Mouse (Mus musculus): ENCODE results near the gene Rabl2.
A peak's percentile ranks its signal among the peaks of the same experiment; 100 is the strongest.

Rabl2 gene

DNA sequence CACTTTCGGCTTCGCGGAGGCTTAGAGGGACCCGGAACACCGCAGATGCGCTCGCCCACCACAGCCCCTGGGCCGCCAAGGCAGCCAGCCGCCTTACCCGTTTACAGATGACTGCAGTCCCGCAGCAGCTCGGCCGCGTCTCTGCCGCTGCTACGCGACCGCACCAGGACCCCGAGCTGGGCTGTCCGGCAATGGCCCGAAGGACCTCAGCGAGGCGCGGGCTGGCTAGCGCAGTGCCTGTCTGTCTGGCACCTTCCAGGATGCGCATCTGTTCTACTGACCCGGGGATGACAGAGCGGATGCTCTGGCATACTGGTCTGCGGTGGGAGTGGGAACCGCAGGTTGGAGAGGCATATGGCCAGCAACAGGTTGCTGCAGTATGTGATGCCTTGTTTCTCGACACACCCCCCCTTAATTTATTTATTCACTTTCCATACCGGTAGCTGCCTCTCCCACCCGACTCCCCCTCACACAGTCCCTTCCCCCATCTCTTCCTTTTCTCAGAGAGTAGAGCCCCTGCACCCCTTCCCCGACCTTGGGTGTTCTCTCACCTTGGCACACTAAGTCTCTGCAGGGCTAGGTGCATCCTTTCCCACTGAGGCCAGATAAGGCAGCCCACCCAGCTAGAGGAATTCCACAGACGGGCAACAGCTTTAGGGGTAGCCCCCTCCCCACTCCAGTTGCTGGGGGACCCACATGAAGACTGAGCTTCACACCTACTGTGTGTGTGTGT lies at the start of gene Rabl2:
TSS of gene Rabl2 (minus strand) at position 201 of the 733 bp plus-strand sequence.
- peak; percentile 92 for ATAC-seq (ENCODE audit: low TSS enrichment)

DNA sequence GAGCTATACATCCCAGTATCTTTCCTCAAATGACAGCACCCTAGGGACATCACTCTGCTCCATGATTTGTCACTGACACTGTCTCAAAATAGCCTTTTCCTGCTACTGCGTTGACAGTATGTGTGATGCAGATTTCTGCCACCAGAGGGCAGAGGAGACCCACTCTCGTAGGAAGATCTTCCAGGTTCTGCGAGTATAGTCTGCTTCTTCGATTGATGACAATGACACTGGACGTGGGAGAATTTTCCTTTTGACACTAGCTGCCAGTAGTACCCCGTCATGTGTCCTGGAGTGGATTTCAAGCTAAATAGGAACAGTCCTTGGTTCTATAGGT lies 31.9 kb upstream of the Rabl2 start:
- ATAC-seq (ENCODE audit: low TSS enrichment): peak; percentile 96

DNA sequence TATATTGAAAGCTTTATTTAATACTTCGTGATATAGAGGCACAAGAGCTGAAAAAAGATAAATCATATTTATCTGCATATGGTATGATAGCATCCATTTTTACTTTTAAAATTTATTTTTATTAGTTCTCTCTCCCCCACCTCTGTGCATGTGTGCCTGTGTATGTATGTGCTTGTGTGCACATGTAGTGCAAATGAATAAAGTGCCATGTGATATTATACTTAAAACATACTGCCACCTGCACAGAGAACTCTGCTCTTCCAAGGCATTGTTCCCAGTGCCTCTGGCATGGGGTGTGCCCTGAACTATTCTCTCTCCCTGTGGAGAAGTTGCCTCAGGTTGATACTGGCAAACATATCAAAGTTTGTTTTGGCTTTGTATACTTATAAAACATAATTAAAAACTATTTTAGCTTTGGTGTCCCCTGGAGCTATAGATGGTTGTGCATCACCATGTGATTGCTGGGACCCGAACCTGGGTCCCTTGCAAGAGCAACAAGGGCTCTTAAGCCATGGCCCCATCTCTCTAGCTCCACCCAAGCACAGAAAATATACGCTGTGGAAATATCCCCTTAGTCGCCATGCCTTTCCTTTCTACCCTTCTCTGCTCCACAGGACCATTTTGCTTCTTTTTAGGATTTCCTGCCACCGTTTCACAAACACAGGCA lies 31.4 kb upstream of the Rabl2 start:
- ATAC-seq (ENCODE audit: low TSS enrichment): peak; percentile 57

DNA sequence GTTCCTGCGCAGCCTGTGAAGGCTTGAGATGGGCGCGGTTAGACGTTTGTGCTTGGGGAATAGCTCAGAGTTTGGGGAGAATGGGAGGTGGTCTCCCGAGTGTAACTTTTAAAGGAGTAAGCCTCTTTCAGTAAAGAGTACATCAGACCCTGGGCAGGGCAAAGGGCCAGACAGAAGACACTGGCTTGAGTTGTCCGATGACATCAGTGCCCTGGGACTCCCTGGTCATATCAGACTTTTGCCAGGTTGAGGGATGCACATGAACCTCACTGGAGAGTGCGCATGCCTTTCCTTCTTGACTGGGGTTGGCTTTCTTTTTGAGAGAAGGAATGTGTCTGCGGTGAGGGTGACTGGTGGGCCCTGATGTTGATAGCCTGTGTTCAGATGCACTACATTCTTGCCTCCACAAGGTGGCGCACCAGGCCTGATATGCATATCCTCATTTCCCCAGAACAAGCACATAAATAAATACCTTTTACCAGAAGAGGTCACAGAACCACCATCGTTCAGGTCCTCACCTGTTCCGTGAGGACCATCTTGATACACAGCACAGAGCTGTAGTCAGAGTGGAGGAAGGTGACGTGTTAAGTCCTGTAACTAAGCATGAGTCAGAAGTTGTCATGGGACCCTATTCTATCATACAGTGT lies 30.7 kb upstream of the Rabl2 start:
- peak; percentile 77 for ATAC-seq (ENCODE audit: low TSS enrichment)

DNA sequence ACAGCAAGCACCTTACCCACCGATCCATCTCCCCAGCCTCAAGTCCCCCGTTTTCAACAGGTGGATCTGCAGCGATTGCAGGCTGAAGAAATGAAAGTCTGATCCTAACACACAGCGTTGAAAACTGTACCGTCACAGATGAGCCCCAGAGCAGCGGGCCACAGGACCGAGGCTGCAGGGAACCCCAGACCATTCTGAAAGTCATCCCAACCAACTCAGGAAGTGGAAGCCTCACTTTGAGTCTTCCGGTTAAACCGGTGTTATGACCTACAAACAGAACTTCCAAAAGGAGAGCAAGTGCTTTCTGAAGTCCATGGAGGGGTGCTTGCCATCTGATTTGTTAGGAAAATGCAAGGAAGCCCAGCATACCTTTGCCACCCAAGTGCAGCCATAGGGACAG lies 16.2 kb upstream of the Rabl2 start:
- ATAC-seq (ENCODE audit: low TSS enrichment): no peak

DNA sequence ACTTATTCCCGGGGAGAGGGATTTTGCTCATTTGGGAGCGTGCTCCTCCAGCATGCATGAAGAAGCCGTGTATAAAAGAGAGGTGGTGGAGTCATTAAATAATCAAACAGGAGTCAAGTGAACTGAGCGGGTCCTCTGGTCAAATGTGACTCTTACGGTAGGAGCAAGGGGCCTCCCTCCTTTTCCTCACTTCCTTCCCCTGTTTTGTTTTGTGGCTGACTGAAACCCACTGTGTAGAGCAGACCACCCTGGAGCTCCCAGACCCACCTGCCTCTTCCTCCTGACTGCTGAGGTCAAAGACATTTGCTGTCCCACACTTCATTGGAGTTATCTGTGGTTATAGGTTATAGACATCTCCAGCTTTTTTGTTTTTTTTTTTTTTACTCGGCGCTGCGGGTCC lies 15.8 kb upstream of the Rabl2 start:
- ATAC-seq (ENCODE audit: low TSS enrichment): no peak

DNA sequence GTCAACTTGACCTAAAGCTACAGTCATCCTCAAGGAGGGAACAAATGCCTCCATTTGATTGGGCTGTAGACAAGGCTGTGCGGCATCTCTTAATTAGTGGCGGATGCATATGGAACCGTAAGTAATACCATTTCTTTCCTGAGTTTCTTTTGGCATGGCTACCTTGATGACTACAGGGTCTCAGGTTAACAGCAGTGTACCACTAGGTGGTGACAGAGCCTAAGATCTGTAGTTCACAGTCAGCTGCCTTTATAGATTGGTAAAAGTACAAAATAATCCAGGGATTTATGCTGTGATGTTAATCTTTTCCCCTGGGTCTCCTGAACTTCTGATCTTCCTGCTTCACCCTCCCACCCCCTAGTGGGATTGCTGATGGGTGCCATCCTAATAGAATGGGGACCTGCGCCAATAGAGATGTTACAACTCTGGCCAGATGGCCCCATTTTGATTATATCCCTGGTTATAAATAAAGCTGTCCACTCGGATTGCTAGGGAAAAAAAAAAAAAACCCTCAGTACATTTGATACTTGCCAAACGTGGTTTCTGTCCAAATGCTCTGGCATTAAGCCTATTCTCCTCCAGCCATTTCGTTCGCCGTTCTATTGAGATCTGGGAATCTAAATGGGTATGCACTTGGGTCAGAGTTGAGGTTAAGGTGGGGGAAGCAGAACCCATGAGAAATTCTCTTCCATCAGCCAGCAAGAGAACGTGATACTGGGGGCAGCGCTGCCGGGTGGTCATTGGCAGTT lies 14.3 kb upstream of the Rabl2 start:
- 0 out of 2 replicates have a peak, but pooled peaks have one; percentile 31 for ATAC-seq (ENCODE audit: low TSS enrichment)

DNA sequence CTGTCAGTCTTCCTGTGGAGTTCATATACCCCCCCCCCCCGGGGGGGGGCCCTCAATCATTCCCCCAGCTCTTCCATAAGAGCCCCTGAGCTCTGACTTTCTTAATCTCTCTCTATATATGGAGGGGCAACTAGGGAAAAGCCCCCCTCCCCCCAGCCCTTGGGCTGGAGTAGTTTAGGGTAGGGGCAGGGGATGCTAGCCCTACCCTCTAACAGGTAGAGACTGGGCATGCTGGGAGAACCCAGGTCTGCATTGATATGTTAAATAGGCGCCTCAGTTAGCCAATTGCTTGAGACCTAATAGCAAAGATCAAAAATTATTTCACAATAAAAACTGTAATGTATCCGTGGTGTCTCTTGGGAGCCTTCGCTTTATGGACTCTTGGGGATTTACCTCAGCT lies 825 bp upstream of the Rabl2 start:
- no peak for ATAC-seq (ENCODE audit: low TSS enrichment)

DNA sequence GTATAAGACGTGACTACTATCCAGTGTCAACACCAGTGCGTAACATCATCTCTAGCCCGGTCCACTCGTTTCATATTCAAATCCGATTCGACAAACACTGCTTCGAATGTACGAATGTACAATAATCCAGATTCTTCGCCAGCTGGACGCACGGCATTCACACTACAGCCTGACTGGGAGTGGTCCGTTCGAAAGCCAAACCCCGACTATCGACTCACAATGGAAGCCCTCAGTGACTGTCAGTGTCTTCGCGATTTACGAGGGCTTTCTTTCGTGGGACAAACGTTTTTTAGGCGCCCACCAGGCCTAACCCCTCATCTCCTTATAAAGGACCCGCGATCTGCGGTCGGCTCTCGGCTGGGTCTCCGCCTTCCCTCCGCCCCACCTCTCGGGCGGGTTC lies 406 bp downstream of the Rabl2 start:
- peak; percentile 25 for ATAC-seq (ENCODE audit: low TSS enrichment)

DNA sequence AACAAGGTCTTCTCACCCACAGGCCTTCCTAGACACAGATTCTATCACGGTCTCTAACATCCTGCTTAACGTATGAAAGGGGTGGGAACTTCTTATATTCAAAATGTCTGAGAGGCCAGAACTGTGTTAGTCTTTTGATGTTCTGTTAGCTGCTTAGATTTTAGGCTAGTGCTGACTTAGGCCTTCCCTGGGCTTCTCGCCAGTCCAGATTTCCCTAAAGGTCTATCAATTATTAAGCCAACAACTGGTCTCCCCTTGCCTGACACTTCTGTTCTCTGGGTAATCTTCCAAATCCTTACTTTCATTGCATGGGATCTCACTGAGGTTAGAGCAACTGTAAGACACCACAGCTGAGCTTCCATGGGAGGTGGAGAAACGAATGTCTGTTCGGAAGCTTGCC lies 2.6 kb downstream of the Rabl2 start:
- ATAC-seq (ENCODE audit: low TSS enrichment): no peak

DNA sequence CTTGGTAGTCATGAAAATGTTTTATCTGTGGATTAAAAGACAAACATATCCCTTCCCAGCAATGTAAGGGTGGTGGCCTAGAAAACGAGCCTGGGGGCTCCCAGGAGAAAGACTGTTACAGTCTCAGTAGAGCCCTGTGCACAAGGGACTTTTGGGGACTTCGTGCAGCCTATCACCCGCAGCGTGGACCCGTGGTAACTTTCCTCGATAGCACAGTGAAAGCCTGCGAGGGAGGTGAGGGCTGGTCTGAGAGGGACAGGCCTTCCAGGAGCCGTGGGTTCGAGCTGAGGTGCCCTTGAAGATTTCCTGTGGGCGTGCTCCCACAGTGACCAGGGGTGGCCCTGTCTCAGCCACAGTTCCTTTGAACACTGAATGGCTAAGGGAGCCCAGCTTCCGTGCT lies 6.1 kb downstream of the Rabl2 start:
- no peak for ATAC-seq (ENCODE audit: low TSS enrichment)

DNA sequence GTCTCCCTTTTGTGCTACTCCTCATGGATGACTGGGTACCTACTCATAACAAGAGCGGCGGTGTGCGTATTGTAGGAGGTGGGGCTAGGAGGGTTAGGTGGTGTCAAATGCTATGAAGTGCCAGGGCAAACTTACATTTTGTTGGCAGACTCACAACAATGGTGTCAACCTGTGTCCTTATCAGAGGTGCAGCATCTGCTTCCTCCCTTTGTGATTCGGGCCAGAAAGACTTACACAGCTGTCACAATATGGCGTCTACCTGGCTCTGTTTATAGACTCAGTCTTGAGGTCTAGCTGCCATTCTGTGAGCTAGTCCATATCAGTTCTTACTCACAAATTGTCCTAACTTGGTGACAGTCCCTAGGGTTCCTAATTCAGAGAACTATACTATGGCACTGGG lies 6.6 kb downstream of the Rabl2 start:
- ATAC-seq (ENCODE audit: low TSS enrichment): no peak

DNA sequence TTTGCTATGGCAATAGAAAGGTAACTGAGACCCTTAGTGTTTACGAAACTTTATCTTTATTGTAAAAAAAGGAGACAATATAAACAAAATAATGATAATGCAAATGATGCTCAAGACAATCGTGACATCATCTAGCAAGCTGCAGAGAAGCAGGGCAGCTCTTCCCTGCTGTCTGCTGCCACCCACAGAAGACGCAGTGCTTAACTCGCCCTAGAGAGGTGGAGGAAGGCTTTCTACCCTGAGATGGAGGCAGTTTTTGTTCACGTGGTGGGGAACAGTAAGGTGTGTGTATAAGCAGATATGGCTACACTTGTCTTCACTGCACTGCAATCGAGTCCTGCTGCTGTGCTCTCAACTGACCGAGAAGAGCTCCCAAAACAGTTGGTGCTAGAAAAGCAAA lies 9.2 kb downstream of the Rabl2 start:
- peak; percentile 84 for ATAC-seq (ENCODE audit: low TSS enrichment)

DNA sequence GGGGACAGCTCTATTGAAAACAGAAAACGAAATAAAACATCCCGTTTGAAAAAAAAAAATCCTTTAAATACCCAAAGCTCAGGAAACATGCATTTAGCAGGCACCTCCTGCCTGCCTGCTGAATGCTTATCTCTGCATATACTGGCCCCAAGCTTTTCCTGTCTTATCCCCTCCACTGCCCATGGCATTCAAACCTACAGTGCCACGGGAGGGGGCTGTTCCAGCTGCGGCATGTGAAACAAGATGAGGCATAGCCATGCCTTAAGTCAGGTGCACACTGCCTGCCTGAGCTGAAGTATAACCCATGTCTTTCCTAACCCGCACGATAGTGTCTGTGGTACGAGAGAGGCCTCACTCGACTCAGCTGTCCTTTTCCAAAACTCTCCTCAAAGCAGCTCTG lies 19.6 kb downstream of the Rabl2 start:
- peak; percentile 67 for ATAC-seq (ENCODE audit: low TSS enrichment)

DNA sequence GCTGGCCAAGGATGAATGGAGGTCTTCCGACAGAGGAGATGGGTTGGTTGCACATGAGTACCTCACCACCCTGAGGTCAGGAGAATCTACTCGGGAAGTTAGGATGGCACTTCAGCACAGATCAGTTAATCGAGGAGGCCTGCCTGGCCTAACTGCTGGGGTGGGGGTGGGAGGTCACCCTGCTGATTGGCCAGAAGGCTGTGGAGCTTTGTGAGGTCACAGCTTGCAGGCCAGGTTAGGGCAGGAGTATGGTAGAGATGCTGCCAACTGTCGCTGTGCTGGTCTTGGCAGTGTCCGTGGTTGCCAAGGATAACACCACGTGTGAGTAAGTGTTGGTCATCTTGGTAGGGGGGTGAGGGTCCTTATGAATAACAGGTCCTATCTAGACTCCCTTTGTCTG lies 23.6 kb downstream of the Rabl2 start, which contains the start of gene Acr:
TSS of gene Acr (plus strand) at position 213 of the 400 bp plus-strand sequence.
- ATAC-seq (ENCODE audit: low TSS enrichment): no peak

DNA sequence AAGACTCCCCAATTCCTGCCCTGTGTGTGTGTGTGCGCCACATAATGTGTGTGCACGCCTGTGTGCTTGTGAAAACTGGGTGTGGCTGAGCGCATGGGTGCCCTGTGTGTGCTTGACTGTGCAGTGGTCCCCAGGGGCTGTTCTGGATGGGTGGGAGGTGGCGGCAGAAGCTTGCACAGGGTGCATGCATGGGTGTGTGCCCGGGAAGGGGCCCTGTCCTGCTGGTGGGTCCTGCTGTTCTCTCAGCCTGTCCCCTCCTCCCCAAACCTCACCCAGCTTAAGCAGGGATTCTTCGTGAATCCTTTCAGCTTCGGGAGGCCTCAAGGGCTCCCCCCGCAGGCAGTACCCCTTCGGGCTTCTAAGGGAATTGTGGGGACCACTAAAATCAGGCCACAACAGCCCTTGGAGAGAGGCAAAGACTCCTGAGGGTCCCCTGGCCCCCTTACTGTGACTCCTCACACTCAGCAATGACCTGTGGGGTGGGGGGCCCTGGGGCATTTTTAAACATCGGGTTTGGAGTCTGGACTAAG lies 32.5 kb downstream of the Rabl2 start:
- no peak for ATAC-seq (ENCODE audit: low TSS enrichment)

DNA sequence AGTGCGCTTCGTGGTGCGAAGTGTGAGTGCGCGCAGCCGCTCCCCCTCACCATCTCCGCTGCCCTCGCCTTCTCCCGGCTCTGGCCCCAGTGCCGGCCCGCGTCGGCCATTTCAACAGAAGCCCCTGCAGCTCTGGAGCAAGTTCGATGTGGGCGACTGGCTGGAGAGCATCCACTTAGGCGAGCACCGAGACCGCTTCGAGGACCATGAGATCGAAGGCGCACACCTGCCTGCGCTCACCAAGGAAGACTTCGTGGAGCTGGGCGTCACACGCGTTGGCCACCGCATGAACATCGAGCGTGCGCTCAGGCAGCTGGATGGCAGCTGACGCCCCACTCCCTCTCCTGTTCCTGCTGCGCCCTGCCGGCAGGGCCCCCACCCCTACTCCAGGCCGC lies 33.7 kb downstream of the Rabl2 start:
- ATAC-seq (ENCODE audit: low TSS enrichment): no peak

DNA sequence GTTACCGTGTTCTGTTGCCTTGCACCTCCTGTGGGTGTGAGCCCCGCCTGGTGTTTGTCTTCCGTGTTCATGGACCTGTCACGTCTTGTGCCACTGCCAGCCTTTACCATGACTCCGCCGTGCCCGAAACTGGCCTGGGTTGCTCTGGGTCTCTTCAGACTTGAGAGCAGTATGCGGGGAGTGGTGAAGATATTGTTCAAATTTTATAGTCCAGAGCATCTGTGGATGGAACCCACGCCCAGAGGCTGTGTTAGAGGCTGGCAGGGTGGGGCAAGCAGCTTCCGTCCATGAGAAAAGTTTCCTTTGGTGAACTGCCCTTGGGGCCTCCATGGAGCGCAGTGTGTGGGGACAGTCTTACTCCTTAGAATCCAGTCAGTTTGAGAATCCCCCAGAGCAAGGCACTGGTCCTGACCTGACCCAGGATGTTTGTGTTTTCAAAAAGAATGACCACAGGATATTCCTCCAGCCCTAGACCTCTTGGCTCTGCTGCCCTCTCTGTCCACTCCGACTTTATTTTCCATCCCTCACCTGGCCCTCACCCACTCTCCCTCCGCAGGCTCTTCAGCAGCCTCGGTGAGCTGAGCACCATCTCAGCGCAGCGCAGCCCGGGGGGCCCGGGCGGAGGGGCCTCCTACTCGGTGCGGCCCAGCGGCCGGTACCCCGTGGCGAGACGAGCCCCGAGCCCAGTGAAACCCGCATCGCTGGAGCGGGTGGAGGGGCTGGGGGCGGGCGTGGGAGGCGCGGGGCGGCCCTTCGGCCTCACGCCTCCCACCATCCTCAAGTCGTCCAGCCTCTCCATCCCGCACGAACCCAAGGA lies 34.3 kb downstream of the Rabl2 start:
- ATAC-seq (ENCODE audit: low TSS enrichment): peak; percentile 22

DNA sequence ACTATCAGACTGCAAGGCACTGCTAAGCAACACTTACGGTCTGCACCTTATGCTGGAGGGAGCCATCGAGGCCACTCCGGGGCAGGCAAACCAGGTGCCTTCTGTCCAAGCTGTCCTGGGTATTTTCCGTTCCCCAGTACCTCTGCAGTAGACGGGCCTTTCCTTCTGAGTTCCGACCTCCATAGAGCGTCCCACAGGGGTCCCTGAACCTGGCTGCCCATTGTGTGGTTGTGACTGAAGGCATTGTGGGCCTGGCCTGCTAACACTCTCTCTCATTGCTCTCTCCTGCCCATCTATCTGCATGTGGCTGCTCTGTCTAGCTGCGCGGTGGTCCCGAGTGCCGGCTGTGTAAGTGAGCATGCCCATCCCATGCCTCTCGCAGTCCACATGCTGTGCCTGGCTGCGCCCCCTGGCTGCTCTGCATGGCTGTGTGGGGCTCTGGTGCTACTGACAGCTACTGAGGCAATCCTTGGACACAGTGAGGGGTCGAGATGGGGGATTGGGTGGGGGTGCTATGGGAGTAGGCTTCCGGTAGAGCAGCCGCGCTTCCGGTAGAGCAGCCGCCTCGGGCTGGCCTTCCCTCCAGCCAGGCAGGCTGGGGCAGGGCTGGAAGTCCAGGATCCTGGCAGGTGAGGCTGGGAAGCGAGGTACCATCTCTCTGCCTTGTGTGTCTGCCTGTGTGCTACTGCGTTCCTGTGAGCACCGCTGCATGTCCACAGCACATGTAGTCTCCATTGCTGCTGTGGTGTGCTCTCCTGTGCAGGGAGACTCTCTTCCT lies 35.1 kb downstream of the Rabl2 start:
- peak; percentile 24 for ATAC-seq (ENCODE audit: low TSS enrichment)

DNA sequence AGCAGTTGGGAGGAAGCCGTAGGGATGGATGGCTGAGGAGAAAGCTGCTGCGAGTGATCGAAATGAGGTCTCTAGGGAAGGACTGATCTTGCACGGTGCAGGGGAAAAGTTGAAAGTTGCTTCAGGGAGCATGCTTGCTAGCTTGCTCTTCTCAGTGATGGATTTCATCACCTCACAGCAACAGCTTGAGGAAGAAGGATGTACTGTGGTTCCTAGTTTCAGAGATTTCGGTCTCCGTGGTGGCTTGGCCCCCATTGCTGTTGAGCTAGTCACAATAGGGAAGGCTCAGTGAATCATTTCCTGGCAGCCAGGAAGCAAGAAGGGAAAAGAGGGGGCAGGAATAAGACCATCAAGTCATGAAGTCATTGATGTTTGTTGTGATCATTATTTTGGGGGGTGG lies 36.1 kb downstream of the Rabl2 start:
- ATAC-seq (ENCODE audit: low TSS enrichment): no peak

DNA sequence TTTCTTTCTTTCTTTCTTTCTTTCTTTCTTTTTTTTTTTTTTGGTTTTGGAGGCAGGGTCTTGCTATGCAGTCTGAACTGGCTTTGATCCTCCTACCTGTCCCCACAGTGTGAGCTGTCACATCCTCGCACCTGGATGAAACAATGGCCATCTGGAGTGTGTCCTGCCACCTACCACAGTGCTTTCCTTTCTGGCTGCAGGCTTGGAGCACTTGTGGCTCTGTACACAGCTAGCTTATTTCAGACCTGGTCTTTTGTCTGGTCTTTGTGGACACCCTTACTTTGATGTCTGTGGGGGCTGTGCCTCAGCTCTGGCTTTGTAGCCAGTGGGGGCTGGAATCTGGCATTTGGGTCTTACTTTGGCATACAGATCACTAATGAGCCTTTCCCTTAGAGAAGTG lies 40.0 kb downstream of the Rabl2 start:
- ATAC-seq (ENCODE audit: low TSS enrichment): no peak

Data from frontal cortex, adult (tissue).